Mouse (Mus musculus) activated CD4-positive, CD25-positive, alpha-beta regulatory T cell, adult 4 months (primary cell): ENCODE data around the gene Cfap221. TPM values are rescaled to one million over a fixed set of nuclear protein-coding genes. Genes with fewer than 3 reads are reported as not detected.

Experiments
- ATAC-seq: one replicate; pipeline ENCODE4 v1.8.0; 2017
- polyA plus RNA-seq, 2 experiments: library from polyadenylated mRNA; unstranded; fragments of 100-300 nt; shearing (Covaris generic); gene quantifications; one replicate each; pipeline ENCODE4 v1.2.1; 2017

Gene Cfap221
- polyA plus RNA-seq, 2 experiments from 2014 or later: not detected

DNA sequence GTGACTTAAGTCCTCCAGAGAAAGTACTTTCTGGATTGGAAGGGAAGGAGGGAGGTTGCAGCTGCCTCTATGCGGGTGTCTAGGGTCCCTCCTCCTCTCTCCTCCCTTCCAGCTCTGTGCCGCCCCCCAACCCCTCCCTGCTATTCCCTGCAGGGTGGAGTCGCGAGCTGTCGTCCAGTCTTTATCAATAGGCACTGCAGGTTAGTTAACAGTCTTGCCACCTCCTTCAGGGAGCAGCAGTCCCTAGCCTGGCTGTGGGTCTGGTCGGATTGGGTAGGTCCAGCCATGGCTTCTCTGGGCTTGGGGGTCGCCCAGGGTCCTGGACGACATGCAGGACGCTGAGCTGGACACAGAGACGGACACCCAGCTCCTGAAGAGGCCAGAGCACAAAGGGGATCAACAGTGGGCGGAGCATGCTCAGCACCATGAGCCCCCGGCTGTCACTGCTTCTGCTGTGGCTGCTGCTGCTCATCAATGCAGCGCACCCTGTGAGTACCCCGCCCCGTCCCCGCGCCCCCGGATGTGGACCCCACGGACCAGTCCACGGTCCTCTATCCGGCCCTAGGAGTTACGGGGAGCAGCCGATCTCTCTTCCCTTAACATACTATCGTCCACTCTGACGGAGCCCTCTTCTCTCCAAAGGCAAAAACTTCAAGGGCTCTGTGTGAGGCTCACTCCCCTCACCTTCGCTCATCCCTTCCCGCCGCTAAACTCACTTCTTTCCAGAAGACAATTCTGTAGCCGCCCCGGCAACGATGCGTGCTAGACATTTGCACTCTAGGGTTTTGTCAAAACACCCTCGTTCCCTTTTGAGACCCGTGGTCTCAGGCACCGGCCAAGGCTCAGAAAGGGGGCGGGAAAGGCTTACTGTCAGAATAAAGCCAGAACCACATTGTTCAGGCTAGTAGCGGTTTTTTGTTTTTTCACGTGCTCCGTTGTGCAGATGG is 10.1 kb upstream of the Cfap221 start, which contains the start of gene Sctr:
Gene Sctr, plus strand, starts transcription at position 51 of the 947 bp plus-strand sequence.
- no peak for ATAC-seq

DNA sequence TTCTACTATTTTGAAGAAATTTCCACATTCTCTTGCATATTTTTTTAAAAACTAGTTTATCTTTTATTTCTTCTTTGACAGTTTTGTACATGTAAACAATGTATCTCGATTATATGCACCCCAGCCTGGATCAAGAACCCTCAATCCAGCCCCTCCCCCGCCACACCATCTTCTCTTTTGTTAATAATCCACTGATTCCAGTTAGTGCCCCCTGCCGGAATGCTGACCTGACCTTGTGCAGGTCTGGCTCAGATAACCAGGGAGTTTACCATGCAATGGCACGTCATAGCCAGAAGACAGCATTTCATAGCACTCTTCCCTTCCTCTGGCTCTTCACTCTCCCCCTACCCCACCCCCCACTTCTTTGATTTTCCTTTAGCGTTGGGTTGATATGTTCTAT is 610 bp upstream of the Cfap221 start:
- ATAC-seq: no peak

DNA sequence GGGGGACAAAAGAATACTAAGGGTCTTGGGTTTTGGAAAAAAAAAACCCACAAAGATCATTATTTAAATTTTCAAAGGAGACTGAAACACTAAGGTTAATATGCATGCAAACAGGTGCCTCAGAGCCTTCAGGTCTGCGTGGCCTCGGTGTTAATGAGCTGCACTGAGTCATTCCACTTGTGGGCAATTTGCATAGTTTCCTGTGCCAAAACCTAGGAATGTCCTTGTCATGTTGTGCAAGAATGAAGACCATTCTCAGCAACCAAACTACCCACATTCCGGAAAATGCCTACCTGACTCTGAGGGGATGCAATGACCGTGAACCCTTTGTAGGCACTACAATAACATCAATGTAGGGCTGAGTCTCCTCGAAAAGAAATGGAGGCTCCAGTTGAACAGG is 10.5 kb downstream of the Cfap221 start:
- no peak for ATAC-seq

DNA sequence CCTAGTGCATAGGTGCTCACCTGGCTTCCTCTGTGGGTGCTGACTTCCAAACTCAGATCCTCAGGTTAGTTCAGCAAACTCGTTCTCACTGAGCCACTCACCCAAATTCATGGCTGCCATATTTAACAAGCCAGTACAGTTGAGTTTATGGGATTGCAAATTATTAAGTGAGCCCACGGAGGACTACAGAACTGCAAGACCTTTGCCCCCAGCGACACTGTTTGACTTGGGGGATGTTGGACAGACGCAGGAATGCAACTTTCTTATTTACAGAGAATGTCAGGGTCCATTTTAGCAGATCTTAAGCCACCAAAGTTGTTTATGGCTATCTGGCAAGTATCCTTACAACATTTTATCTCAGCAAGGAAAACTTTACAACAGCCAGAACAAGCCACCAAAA is 21.9 kb downstream of the Cfap221 start:
- no peak for ATAC-seq

DNA sequence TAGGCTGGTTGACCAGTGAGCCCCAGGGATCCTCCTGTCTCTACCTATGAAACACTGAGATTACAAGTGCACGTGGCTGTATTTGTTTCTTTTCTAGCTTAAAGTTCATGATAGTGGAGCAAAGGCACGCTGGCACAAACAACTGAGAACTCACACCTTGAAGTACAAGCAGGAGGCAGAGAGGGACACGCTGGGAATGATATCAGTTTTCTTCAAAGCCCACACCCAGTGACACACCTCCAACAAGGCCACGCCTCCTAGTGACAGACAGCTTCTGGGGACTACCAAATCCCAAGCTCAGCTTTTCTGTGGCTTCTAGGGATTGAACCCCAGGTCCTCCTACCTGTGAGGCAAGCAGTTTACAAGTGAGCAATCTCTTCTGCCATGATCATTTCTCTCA is 23.9 kb downstream of the Cfap221 start:
- ATAC-seq: no peak

DNA sequence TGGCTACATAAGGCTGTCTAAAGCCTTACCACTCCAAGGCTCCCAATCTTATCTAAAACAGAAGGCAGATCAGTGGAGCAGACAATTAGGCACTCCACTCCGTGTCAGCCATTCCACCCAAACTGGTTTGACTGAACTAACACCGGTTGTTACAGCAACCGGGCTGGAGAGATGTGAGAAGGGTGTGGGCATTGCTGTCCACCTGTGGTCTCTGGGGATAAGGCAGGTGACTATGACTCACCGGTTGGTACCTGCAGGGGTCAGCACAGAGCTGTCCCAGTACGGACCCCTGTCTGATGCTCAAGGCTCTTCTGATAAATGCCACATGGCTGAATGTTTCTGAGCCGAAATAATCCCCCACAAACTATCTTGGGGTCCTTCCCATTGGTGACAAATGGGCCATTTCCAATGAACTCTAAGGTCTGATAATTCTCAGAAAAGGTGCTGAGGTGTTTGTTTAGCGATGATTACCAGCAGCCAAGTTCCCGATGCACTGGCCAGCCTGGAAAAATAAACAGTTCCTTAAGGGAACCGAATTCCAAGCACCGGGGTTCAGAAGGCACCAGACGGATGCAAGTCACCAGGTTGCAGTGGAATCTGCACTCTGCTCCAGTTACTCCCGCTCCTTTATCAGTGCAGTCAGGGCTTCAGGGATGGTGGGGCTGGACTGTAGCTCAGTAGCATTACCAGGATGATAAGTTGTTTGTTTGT is 31.1 kb downstream of the Cfap221 start:
- ATAC-seq: no peak

DNA sequence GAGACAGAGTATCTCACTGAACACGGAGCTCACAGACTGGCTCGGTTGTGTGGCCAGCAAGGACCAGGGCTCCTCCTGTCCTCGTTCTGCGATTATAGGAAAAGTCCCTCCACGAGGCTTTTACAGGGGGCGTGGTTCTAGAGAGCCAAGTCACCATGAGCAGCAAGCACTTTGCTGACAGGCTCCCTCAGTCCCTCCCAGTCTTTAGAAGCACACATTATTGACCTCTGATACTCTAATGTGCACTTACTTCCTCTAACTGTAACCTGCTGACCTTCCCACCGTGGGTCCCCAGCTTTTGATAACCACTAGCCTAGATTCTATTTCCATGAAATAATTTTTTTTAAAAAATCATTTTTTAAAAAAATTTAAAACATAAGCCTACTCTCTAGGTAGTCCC is 37.1 kb downstream of the Cfap221 start:
- ATAC-seq: no peak

DNA sequence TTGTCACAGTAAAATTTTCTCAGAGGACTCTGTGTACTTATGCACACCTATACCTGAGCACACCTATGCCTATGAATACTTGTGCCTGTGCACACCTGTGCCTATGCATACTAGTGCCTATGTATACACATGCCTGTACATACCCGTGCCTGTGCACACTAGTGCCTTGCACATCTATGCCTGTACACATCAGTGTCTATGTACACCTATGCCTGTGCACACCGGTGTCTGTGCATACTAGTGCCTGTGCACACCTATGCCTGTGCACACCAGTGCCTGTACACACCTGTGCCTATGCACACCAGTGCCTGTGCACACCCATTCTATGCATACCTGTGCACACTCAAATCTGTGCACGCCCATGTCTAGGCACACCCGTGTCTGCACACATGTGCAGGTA is 37.6 kb downstream of the Cfap221 start:
- no peak for ATAC-seq

DNA sequence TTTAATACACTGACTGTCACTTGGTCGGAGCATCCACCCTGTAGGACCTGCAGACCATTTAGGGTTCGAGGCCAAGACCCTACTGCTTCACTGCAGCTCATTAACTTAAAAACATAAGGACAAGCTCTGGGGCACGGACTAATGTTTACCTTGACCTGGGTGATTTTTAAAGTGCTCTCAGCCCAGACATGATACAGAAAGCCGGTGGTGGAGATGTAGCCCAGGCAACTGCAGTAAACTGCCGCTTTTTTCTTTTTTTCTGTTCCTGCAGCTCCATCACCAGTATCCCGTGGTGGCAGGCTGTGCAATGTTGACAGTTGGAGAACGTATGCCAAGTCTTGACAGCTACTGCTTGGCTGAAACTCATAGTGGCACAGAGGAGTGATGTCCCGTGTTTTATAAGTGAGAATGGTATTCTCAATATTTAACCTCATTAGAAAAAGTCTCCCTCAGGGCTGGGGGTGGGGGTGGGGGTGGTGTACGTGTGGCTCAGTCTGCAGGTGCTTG is 39.3 kb downstream of the Cfap221 start:
- no peak for ATAC-seq

DNA sequence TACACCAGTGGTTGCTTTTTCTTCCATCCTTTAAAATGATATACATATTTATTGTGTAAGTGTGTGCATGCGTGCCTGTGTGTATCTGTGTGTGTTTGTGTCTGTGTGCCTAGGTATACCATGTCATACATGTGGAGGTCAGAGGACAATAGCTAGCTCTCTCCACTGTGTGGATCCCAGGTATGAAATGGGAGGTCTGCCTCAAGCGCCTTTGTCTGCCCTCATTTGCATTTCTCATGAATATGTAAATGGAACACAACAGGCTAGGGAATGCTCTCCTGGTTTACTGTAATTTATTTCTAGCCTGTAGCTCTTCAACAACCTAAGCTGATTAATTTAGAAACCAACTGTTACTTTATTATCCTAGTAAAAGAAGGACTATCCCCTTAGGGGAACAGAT is 42.4 kb downstream of the Cfap221 start:
- ATAC-seq: no peak

DNA sequence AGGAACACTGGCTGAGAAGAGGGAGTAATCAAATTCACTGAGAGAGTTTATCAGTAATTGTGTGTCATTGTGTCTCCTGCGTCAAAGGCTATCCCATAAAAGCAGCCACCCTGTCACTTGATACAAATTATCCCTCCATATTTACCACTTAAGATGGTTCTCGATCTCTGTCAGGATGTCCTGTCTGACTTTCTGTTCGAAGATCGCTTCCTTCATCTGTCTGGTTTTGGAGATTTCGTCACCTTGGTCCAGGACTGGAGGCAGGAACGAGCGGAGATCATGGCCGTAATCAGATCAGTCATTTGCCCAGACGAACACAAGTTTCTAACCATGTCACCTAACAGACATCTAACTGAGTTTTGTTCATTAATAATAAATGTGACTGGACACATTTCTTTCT is 43.6 kb downstream of the Cfap221 start:
- ATAC-seq: no peak

DNA sequence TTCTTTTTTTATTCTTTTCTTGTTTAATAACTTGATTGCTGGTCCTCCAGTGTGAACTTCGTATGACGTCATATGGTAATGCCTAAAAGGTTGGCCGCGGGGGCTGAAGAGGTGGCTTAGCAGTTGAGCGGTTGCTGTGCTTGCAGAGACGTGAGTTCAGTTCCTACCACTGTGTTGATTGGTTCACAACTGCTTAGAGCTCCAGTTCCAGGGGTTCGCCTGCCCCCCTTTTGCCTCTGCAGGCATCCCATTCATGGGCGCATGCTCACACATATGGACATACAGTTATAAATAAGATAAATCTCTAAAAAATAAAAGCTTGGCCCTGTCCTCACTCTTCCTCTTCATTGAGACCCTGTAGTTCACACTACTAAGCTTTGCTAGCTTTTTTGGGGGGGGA is 46.9 kb downstream of the Cfap221 start:
- ATAC-seq: no peak

DNA sequence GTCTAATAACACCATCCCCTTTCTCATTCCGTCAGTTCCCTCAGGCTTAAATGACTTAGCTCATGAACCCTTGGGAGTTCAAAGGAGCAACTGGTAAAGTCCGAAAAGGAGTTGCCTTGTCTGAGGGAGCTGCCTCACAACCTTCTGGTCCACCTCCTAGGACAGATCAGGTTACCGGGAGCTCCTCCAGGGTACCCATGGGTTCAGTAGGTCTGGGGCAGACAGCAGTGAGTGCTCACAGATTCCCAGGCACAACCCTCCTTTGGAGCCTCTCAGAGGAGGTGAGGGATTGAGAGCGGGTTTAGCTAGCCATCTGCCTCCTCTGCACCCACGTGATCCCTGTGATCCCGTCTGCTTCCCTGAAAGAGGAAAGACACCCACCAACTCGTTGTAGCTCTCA is 60.2 kb downstream of the Cfap221 start:
- no peak for ATAC-seq

DNA sequence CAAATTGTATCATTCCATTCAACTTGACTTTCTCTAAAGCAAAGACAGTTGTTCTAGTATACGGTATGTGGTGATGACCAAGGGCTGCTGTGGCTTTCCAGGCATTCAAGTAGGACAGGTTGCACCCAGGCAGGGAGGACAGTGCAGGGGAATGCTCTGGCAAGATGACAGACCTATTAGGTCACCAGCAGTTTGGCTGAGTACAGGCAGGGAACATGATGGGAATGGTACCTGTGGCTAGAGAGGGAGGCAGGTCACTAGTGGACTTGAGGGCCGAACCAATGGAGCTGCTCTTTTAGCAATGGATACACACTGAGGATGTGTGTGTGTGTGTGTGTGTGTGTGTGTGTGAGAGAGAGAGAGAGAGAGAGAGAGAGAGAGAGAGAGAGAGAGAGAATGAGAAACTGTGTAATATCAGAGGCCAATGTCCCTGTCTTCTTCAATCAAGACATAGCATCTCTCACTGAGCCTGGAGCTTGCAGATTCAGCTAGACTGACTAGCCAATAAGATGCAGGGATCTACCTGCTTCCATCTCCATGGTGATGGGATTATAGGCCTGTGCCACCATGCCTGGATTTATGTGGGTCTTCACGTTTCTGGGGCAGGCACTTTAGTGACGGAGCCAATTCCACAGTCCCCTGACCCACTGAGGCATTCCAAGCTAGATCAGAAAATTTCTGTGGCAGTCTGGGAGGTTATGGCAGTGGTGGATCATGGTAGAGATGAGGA is 65.4 kb downstream of the Cfap221 start:
- ATAC-seq: no peak

DNA sequence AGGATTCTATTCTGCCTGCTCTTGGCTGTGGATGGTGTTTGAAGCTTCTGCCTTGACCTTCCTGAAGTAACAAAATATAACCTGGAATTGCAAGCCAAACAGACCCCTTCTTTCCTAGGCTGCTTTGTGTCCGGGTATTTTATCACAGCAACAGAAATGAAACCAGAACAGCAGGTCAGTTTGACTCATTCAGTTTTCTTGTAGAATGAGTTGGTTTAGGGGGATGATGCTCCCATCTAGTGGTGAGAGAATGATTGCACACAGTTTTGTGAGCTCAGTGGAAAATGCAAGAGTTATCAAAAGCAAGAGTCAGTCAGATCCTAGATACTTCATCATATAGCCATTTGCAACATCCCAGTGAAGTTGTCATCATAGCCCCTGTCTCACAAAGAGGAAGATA is 67.3 kb downstream of the Cfap221 start:
- ATAC-seq: no peak

DNA sequence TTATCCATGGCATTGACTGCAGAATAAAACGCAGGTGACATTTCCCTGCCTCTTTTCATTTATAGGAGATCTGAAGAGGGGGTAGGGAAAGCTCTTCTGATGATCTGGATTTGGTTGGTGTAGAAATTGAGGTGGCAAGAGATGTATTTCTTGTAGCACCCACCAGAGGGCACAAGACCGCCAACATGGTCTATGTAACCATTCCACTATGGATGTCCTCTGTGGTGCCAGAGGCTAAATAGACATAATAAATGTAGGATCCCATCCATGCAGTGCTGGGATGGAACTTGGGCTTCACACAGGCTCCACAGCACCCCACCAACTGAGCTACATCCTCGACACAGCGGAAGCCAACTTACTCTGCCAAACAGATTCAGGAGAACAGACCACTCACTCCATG is 77.7 kb downstream of the Cfap221 start:
- ATAC-seq: peak; percentile 46

DNA sequence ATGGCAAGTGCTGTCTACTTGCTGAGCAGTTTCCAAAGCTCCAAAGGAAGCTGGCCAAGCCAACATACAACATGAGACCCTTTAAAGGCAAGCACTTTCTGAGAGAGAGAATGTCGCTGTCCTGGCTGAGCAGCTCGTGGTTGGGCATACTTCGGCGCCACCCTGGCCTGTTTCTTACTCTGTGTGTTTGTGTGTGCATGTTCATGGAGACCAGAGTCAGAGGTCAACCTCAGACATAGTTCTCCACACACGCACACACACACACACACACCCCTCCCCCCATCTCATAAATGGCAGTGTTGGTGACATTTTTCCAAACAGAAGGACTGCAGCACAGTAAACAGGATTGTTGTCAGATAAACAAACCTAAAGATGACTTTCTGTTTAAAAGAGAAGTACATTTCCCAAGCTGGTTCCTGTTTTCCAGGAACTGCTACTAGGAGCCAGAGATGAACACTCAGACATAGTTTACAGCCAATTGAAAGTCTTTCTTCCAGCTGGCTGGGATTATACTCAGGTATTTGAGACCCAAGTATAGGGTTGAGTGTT is 80.1 kb downstream of the Cfap221 start:
- ATAC-seq: no peak

DNA sequence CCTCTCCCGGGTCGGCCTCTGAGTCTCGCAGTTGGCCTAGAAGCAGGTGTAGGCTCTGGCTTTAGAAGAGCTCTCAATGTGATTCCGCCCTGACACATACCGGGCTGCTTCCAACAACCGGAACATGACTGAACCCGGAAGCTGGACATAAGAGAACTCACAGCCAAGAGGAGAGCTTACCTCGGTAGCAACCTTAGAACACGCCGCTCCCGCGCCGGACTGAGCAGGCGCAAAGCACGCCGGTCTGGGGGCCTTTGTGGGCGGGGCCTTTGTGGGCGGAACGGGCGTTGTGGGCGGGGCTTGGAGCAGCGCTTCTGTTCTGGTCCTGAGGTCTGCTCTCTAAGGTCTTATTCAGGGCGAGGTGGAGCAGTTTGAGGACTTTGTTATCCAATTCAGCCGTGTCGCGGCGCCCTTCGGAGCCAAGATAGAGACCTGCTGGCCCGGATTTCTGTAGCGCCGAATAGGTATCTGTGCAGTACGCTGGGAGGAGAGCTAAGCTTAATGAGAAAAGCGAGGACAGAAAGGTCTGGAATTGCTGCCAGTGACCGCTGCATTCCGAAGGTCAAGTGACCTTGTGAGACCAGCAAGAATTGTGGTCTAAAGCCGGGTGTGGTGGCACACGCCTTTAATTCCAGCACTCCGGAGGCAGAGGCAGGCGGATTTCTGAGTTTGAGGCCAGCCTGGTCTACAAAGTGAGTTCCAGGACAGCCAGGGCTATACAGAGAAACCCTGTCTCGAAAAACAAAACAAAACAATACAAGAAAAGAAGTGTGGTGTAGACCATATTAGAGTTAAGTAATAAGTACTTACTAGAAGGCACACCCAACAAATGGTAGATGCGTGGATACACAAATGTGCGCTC is 83.8 kb downstream of the Cfap221 start, which contains the start of gene Tmem177:
Gene Tmem177, minus strand, starts transcription at position 256 of the 862 bp plus-strand sequence.
- peak; percentile 95 for ATAC-seq

DNA sequence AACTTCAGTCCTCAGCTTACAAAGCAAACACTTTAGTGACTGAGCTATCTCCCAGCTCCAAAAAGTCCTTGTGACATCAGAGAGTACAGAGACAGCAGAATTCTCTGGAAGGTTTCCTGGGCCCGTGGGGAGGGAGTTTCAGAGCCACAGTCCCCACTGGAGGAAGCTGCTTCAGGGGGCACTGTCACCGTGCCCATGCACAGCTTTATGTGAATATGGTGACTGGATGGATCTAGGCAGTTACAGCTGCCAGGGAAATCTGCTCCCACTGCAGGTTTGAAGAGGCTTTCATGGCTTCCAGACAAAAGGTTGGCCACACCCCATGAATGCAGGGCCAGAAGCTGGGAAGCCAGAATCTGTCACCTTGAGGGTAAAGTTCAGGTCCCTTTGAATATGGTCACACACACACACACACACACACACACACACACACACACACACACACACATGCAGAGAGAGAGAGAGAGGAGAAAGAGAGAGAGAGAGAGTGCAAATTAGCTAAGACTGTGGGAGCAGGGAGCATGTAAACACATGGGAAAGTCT is 89.8 kb downstream of the Cfap221 start:
- no peak for ATAC-seq

DNA sequence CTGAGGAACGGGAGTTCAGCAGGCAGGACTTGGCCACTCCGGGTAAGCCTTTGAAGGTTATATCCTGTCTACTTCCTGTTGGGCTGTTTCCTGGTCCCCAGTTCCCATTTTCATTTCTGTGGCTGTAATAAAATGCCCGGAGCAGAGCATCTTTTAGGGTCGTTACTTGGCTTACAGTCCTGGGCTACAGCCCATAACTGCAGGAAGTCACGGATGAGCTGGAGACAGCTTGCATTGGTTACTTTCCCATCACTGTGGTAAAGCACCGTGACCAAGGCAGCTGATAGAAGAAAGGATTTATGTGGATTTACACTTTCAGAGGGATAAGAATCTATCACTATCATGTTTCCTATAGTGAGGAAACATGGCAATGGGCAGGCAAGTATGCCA is 93.8 kb downstream of the Cfap221 start:
- ATAC-seq: no peak

DNA sequence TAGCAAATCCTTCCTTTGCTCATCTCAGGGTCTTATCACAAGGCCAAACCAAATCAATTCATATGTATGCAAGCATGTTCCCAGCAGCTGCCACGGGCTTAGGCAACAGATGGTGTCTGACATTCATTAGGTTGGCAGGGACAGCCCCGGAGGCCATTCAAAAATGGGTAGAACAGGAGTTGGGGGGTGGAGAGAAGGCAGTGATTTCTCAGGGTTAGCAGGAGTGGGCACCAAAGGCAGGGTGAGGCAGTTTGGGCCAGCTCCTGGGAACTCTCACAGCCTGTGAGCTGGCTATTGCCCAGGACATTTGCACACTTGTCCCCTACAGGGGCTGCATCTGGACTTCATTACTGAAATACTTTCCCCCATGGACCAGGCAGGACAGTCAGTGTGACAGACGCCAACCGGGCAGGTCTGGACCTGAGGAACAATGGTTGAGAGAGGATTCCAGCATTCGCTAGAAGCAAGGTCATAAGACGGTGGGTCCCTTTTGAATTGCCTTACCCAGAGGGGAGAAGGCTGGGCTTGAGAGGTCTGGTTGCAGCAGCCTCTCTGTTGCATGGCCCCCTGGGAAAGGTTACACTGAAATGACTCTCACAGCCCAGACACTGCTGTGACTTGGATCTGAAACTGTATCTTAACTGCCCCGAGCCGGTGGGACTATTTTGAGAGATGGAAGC is 94.3 kb downstream of the Cfap221 start:
- no peak for ATAC-seq
